Mouse (Mus musculus) kidney, adult 8-10 months (tissue): Measurements from ENCODE around the gene Lrch1.

ENCODE experiments used
- DNase-seq, 2 experiments: peaks; one replicate each; pipeline ENCODE4 v3.0.0; 2022

Lrch1 gene

GRCm38 (mm10) chr14:74797386-74798062, 150.2 kb downstream of the Lrch1 start:
- DNase-seq = no peak

GRCm38 (mm10) chr14:74794931-74795330, 152.7 kb downstream of the Lrch1 start:
- DNase-seq = no peak

- no peak for DNase-seq
Observed at GRCm38 (mm10) chr14:74792793-74793192, 154.9 kb downstream of the Lrch1 start.

- no peak for DNase-seq
Observed at GRCm38 (mm10) chr14:74790535-74790934, 157.1 kb downstream of the Lrch1 start.

- peak; percentile 5 to 6 for DNase-seq
Observed at GRCm38 (mm10) chr14:74788766-74789165, 158.9 kb downstream of the Lrch1 start.

GRCm38 (mm10) chr14:74787717-74788116, 160.0 kb downstream of the Lrch1 start:
- DNase-seq = no peak

- DNase-seq = no peak
Observed at GRCm38 (mm10) chr14:74784243-74784934, 163.3 kb downstream of the Lrch1 start.

- DNase-seq = no peak
Observed at GRCm38 (mm10) chr14:74774046-74774619, 173.5 kb downstream of the Lrch1 start.

- no peak for DNase-seq
Observed at GRCm38 (mm10) chr14:74767892-74768291, 179.8 kb downstream of the Lrch1 start.

- DNase-seq = peak; percentile 51 to 79
Observed at GRCm38 (mm10) chr14:74764191-74764918, 183.3 kb downstream of the Lrch1 start.

- DNase-seq = no peak
Observed at GRCm38 (mm10) chr14:74736850-74737249, 210.8 kb downstream of the Lrch1 start.

- DNase-seq = peak; percentile 53 to 55
Observed at GRCm38 (mm10) chr14:74735471-74735870, 212.2 kb downstream of the Lrch1 start.

- DNase-seq = no peak
Observed at GRCm38 (mm10) chr14:74733397-74733796, 214.3 kb downstream of the Lrch1 start.

GRCm38 (mm10) chr14:74732079-74732783, 215.4 kb downstream of the Lrch1 start, which contains the start of gene Esd:
Gene Esd (plus strand): TSS chr14:74732297.
- peak; percentile 96 to 97 for DNase-seq

- peak; percentile 66 to 83 for DNase-seq
Observed at GRCm38 (mm10) chr14:74731221-74732078, 216.2 kb downstream of the Lrch1 start.

GRCm38 (mm10) chr14:74723541-74723940, 224.1 kb downstream of the Lrch1 start:
- no peak for DNase-seq

- DNase-seq = peak in 1 of 2 experiments; percentile 43
Observed at GRCm38 (mm10) chr14:74709054-74709453, 238.6 kb downstream of the Lrch1 start.
